Comparison of ENCODE assay signal across 11 mouse cellular contexts in genomic region chr12:56536174-56536883, GRCm38 (mm10). TPM values are rescaled to one million over a fixed set of nuclear protein-coding genes. Genes with fewer than 3 reads are reported as not detected.
DNase-seq lines count a peak whose midpoint lies in the region; ATAC-seq and TF ChIP-seq lines count a peak whose summit lies in the region.
"Had no signal": no experiment of that assay in that cellular context is flagged by ENCODE, and none has a peak within 500 bp of the region (broad histone marks: within the 10 kb centered on the region; RNA-seq: fewer than 3 reads in every experiment).

No protein-coding gene starts in this region.

- no peak for DNase-seq in heart, embryonic 10.5 days (ENCODE audit: low spot score)
- no peak for DNase-seq in heart, postnatal 36 days
- no peak for DNase-seq in lung, postnatal 14 days
- DNase-seq in hindbrain, postnatal 0 days (ENCODE audit: low spot score): no peak
- peak; percentile 37 for DNase-seq in retina, postnatal 1 day
- DNase-seq in cerebellum, adult 9-11 months: no peak
- no peak for DNase-seq in frontal cortex, postnatal 25 days (ENCODE audit: low spot score in 2 of 2)
- DNase-seq: kidney, adult 9 months; liver, embryonic 13.5 days had no signal

- H3K36me3 ChIP-seq in heart, embryonic 10.5 days: no peaks in the 10 kb centered on the region
- H3K36me3 ChIP-seq in lung, embryonic 15.5 days: no peaks in the 10 kb centered on the region
- H3K36me3 ChIP-seq in hindbrain, postnatal 0 days (ENCODE audit: insufficient read depth, low read length): no peaks in the 10 kb centered on the region
- H3K36me3 ChIP-seq: liver, embryonic 13.5 days; neural tube, embryonic 12.5 days had no signal

- WGBS in heart, embryonic 10.5 days: under 1% methylated on average over 44 of the region's 44 CpGs
- WGBS in lung, embryonic 15.5 days: 0% methylated on average over 44 of the region's 44 CpGs
- under 1% methylated on average over 44 of the region's 44 CpGs for WGBS in hindbrain, postnatal 0 days

- no peak; the same call in 1 of the 2 replicates for ATAC-seq in lung, embryonic 15.5 days (ENCODE audit: borderline replicate concordance, extremely low read depth, low FRiP score, low TSS enrichment)
- peak; percentile 18; the same call in 1 of the 2 replicates for ATAC-seq in hindbrain, postnatal 0 days

- H3K9ac ChIP-seq in lung, embryonic 15.5 days: peak overlapping the region; percentile 73
- H3K9ac ChIP-seq in hindbrain, postnatal 0 days (replicated peaks; ENCODE audit: low read length): no peak overlapping the region
- H3K9ac ChIP-seq: liver, embryonic 13.5 days; neural tube, embryonic 12.5 days had no signal

- H3K27me3 ChIP-seq in heart, embryonic 10.5 days (ENCODE audit: insufficient read depth, poor library complexity, severe bottlenecking): peaks cover 100% of the 10 kb centered on the region
- H3K27me3 ChIP-seq in lung, embryonic 15.5 days: peaks cover 92% of the 10 kb centered on the region
- peaks cover 91% of the 10 kb centered on the region for H3K27me3 ChIP-seq in hindbrain, postnatal 0 days (ENCODE audit: insufficient read depth, low read length)

- TF ChIP-seq CTCF in hindbrain, postnatal 0 days (IDR thresholded peaks at IDR 0.05; ENCODE audit: low read depth): no peak

- H3K4me2 ChIP-seq in lung, embryonic 15.5 days: peak overlapping the region; percentile 54
- no peak overlapping the region for H3K4me2 ChIP-seq in hindbrain, postnatal 0 days (ENCODE audit: low read depth, low read length)
- H3K4me2 ChIP-seq: liver, embryonic 13.5 days; neural tube, embryonic 12.5 days had no signal

- peak overlapping the region; percentile 47 for H3K4me3 ChIP-seq in heart, embryonic 10.5 days
- peak overlapping the region; percentile 53 for H3K4me3 ChIP-seq in lung, embryonic 15.5 days
- H3K4me3 ChIP-seq in hindbrain, postnatal 0 days (ENCODE audit: low read length): no peak overlapping the region
- H3K4me3 ChIP-seq: neural tube, embryonic 12.5 days had no signal

- H3K9me3 ChIP-seq in heart, embryonic 10.5 days: no peaks in the 10 kb centered on the region
- H3K9me3 ChIP-seq in lung, embryonic 15.5 days: no peaks in the 10 kb centered on the region
- H3K9me3 ChIP-seq in hindbrain, postnatal 0 days (ENCODE audit: low read length): no peaks in the 10 kb centered on the region
- H3K9me3 ChIP-seq: liver, embryonic 13.5 days; neural tube, embryonic 12.5 days had no signal

- H3K4me1 ChIP-seq in heart, embryonic 10.5 days: peaks cover 33% of the 10 kb centered on the region
- peaks cover 13% of the 10 kb centered on the region; the same call in 1 of the 2 replicates for H3K4me1 ChIP-seq in lung, embryonic 15.5 days
- no peaks in the 10 kb centered on the region for H3K4me1 ChIP-seq in hindbrain, postnatal 0 days (ENCODE audit: insufficient read depth, low read length)
- H3K4me1 ChIP-seq: liver, embryonic 13.5 days had no signal

- H3K27ac ChIP-seq in heart, embryonic 10.5 days: no peak overlapping the region
- H3K27ac ChIP-seq in lung, embryonic 15.5 days: peak overlapping the region; percentile 97
- no peak overlapping the region for H3K27ac ChIP-seq in hindbrain, postnatal 0 days
- H3K27ac ChIP-seq: liver, embryonic 13.5 days; neural tube, embryonic 12.5 days had no signal

- intact Hi-C loops in heart, postnatal 36 days (cut with DNase I): loop anchor here (10.0 kb wide), 1 partner anchor 292 kb away; no protein-coding TSS in a partner anchor

RNA-seq across cellular contexts. Expression of gene Nkx2-1, which starts 0.4 kb away (rescaled TPM):
- 1.9 TPM in 1 of 2 replicates, not detected in the other for polyA plus RNA-seq in heart, embryonic 10.5 days (2016; fragmentation: Nextera tagmentation; extraction: Ambion mirVana)
- not detected for total RNA-seq in heart, postnatal 36 days (2021)
- polyA plus RNA-seq in lung, embryonic 15.5 days (2015; fragmentation: Nextera tagmentation; extraction: Ambion mirVana): 84.7 and 87.6 TPM in 2 replicates
- 0.25 and 0.42 TPM in 2 replicates for total RNA-seq in hindbrain, postnatal 0 days (2014; rRNA removed)
- not detected in 2 replicates for polyA plus RNA-seq in hindbrain, postnatal 0 days (2015; fragmentation: Nextera tagmentation; extraction: Ambion mirVana)
- polyA plus RNA-seq: liver, embryonic 13.5 days; neural tube, embryonic 12.5 days had no signal

Comparison
In these comparisons a context has a peak if more than half of its experiments do, and no peak if none do; other contexts are left out.
1. RNA of gene Nkx2-1, which starts 0.4 kb away (polyA plus RNA-seq): 84.7 to 87.6 TPM in lung, embryonic 15.5 days; 1.9 TPM in heart, embryonic 10.5 days and not detected in hindbrain, postnatal 0 days; every median in the first group is over 10 times any median in the second.